Comparison of ENCODE assay signal across 19 mouse cellular contexts in the genomic region with DNA sequence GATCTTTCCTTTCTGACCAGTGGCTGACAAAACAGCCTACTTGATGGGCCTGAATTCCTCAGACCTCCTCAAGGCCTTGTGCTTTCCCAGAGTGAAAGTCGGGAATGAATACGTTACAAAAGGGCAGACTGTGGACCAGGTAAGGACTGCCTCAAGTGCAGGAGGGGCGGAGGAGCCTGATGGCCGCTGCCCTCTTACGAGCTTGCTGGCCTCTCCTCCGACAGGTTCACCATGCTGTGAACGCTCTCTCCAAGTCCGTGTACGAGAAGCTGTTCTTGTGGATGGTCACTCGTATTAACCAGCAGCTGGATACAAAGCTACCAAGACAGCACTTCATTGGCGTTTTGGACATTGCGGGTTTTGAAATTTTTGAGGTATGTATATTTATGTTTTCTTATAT. TPM values are rescaled to one million over a fixed set of nuclear protein-coding genes. Genes with fewer than 3 reads are reported as not detected.
"Had no signal": no experiment of that assay in that cellular context is flagged by ENCODE, and none has a peak within 500 bp of the region (broad histone marks: within the 10 kb centered on the region; RNA-seq: fewer than 3 reads in every experiment).

No protein-coding gene starts in this region.

- H3K4me3 ChIP-seq: neural tube, embryonic 13.5 days; neural tube, embryonic 15.5 days; stomach, embryonic 15.5 days had no signal

- H3K36me3 ChIP-seq: neural tube, embryonic 13.5 days; neural tube, embryonic 15.5 days; stomach, embryonic 15.5 days had no signal

- DNase-seq: retina, postnatal 1 day; right cerebral cortex, adult 18-20 months; right cerebral cortex, postnatal 14 days; right cerebral cortex, postnatal 25 days; right cerebral cortex, postnatal 4 days; spleen, adult 18-20 months; thymus, adult 18-20 months; thymus, adult 2 months; thymus, postnatal 14 days; thymus, postnatal 25 days; thymus, postnatal 36 days; thymus, postnatal 4 days had no signal

- H3K9me3 ChIP-seq: neural tube, embryonic 13.5 days; neural tube, embryonic 15.5 days; stomach, embryonic 15.5 days had no signal

- H3K4me2 ChIP-seq: neural tube, embryonic 13.5 days; neural tube, embryonic 15.5 days; stomach, embryonic 15.5 days had no signal

- H3K27ac ChIP-seq: neural tube, embryonic 13.5 days; neural tube, embryonic 15.5 days; stomach, embryonic 15.5 days; stomach, postnatal 0 days had no signal

- H3K9ac ChIP-seq: neural tube, embryonic 13.5 days; neural tube, embryonic 15.5 days; stomach, embryonic 15.5 days had no signal

- H3K4me1 ChIP-seq: neural tube, embryonic 13.5 days; neural tube, embryonic 15.5 days; stomach, embryonic 15.5 days had no signal

RNA-seq across cellular contexts. Expression of a gene that starts 9.1 kb away (rescaled TPM):
- total RNA-seq: neutrophil, adult 5-6 weeks had no signal
- polyA plus RNA-seq: spleen, adult 2 months; urinary bladder, adult 2 months had no signal
